Mouse (Mus musculus) forelimb bud, embryonic 11.5 days (tissue): ENCODE results near the gene Hrh2.
A peak's percentile ranks its signal among the peaks of the same experiment; 100 is the strongest.

ENCODE experiments used
- DNase-seq: peaks from one replicate; pipeline ENCODE4 v3.0.0-alpha.2; 2012; ENCODE audit warnings: low read depth, low spot score

Gene Hrh2

DNA sequence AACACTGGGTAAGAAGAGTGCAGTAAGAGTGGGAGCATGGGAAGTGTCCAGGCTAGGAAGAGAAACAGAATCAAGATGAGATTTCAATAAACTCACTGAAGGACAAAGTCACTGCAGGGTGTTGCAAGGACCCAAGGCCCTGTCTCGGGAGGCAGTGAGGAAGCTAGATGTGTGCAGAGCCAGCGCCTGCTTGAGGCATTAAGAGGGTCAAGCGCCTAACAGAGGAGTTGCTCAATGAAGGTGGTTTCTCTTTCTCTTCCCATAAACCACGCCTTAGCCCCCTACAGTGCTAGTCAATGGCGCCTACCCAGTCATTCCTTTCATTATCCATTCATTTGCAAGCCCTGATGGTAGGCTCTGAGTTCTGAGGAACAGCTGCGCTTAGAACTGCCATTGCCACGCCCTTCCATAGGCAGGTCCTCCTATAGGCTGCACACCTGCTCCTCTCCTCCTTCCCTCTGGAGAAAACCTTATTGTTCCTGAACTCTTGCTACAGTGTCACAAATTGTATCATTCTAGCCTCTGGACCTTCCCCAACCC is 23.9 kb downstream of the Hrh2 start:
- DNase-seq = no peak

DNA sequence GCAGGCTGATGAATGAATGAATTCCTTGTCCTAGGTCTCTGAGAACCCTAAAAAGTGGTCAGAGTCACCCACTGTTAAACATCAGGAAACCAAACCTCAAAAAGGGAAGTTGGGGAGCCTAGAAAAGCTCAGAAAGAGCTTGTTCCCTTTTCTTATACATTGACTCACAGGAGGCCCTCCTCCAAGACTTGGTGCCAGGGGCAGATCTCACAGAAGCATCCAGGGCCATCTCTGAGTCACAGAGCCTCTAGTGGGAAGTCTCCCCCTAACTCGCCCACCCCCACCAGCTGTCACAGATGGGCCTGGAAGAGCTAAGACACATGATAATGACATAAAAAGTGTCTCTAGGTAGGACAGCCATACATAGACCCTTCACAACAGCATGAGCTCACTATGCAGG is 26.4 kb downstream of the Hrh2 start:
- DNase-seq = no peak

DNA sequence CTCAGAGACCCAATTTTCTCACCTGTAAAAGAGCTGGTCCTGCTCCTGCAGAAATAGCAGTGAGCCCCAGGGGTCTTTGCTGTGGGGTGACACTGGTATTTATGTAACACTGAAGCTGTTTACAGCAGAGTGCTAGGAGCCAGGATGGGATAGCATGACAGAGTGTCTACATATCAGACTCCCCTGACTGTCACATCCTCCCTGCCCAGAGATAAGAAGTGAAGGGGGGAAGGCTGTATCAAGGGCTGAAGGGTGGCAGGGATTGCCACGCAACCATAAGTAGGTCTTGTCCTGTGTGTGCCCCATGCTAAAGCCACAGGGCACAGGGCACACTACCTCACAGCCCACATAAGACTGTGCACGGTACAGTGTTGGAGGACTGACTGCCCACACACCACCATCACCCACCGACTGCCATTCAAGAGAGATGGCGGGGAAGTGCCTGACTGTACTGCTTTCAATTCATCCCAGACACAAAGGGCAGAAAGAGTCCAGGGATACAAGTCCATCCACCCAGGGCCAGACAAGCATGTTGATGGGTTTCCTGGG is 29.8 kb downstream of the Hrh2 start:
- DNase-seq = no peak

DNA sequence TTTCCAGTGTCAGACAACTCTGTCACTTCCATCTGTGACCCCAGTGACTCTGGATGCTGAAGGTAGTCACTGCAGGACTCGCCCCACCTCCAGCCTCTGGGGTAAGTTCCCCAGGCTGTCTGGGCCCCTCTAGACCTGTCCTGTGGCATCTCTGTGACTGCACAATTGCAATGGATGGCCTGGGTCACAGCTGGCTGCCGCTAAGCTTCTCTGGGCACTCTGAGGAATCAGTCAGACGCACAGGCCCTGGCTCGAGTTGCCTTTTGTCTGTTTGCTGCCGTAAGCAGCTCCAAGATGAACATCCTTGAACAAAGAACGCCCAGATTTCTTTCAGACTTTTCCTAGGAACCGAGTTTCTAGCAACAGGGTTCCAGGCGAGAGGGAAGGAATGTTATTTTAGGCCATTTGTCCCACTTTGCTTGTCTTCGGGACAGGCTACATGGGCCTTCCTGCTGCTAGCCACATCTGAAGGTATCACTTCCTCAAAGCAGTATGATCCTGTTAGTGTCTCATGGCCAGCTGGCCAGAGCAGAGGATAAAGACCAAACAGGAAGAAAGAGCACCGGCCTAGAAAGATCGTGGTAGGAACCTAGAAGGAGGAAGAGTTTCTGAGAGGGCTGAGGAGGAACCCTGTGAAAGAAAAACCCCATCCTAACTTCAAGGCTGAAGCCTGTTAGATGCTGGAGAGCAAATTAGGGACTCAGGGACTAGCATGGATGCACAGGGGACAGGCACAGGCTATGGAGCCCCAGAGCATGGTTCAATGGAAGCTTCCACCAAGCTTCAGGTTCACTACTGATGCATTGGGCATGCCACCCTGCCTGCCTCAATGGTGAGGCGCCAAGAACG is 31.2 kb downstream of the Hrh2 start:
- no peak for DNase-seq

DNA sequence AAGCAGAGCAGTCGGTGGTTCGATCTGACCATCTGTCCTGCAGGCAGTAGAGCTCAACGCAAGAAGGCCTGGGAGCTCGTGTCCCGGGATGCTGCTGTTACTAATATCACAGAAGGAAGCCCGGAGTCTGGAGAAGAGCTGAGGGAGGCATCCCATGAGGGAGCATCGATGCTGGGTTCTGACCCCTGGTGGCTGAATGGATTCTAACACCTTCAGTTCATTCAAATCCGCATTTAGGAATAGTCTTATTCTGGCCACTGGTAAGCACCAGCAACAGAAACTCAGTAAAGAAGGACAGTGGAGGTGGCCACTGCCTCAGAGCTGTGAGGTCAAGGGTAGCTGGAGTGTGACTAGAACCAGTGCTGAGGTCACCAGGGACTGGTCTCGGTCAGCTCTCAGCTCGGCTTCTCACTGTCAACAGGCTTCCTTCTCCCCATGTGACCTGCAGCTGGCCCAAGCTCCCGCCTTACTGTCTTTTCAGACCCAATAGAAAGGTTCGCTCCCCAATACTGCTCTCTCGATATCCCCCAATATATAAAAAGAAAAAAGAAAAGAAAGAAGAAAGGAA is 36.1 kb downstream of the Hrh2 start:
- peak; percentile 33 for DNase-seq

DNA sequence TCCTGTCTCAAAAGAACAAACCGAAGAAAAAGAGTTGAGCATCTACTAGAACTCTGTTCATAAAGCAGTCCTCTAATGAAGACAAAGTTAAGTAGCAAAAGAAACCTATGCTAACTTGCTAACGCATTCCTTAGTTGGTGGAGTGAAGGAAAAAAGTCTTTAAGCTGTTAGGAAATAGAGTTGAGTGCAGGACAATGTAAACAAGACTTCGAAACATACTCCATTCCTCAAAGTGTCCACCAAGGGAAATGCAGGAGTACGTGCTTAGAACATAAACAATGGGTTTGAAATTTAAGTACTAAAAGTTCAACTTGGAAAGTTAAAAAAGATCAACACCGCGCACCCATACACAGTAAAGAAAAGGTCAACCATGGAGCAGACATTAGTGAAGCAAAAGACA is 38.2 kb downstream of the Hrh2 start:
- DNase-seq = no peak

DNA sequence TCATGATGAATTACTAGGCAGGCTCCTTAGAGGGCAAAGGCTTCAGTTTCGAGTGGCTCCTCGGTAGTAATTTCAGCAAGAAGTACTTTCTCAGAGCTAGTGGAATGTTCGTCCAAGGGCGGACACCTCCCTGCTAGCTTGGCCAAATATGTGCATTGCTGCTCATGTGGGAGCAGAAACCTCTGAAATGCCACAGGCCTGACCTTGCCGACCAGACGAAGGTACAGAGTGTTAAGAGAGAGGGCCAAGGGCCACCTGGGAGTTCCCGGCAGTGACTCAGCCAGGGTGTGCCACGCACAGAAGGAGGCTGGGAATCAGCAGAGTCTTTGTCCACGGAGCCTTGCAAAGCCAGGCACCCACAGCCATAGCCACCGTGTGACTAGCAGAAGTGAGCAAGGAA is 39.9 kb downstream of the Hrh2 start:
- DNase-seq = no peak

DNA sequence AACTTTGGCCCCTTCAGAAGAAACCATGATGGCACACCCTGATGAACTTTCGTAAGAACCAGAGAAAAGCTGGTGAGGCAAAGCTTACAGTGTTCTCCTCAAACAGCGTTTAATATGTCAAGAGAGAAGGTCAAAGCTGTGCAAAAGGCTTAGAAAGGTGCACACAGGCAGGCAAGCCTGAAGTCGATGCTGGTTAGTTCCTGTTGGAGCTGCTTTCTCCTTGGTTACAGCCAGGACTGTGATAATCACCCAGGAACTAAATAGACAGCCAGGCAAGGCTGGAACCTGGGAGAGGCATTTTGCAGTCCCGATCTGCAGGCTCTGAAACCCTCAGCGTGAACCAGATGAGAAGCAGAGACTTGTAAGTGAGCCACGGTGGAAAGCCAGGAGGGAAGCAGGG is 45.6 kb downstream of the Hrh2 start:
- no peak for DNase-seq

DNA sequence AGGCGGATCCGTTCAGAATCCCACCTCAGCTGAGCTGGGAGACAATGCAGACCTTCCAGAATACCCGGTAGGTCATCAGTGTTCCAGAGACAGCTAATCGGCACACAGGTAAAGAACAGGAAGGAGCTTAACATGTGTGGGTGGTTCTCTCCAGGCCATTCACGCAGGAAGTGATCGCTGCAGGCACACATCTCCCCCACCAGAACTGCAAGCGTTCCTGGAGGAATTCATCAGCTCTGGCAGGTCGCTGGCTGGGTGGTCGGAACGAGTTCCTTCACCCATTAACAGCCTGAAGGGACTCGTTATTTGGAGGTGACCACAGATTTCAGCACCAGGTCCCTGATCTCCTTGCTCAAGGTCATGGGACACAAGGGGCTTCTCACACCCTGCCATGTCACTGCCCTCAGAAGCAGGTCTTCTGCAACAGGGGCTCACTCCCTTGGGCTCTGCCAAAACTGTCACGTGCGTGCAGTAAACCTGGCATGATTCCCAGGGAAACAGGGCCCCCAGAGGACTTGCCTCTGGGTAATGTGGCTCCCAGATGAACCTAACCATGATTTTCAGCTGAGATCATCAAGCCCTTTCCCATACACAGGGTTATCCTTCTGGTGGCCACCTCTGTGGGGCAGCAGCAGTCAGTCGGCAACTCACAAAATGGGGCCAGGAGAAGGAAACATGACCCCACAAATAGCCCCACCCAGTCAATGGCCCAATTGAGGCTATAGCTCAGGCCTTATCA is 46.8 kb downstream of the Hrh2 start:
- DNase-seq = no peak

DNA sequence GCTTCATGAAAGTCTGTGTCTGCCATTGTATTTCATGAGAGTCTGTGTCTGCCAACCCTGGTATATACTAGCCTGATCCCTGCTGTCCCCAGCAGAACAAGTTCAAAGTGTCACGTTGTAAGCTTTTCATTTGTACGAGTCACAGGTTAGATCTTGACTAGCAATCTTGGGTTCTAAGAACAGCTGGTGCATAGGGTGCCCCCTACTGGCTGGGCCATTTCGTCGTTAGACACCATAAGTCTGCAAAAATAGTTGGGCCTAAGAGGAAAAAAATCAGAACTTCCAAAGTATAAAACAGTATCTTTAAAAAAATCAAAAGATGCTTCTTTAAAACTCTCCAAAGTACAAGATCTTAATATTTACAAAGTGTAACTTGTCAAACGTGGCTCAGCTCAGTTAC is 50.5 kb downstream of the Hrh2 start:
- DNase-seq = no peak

DNA sequence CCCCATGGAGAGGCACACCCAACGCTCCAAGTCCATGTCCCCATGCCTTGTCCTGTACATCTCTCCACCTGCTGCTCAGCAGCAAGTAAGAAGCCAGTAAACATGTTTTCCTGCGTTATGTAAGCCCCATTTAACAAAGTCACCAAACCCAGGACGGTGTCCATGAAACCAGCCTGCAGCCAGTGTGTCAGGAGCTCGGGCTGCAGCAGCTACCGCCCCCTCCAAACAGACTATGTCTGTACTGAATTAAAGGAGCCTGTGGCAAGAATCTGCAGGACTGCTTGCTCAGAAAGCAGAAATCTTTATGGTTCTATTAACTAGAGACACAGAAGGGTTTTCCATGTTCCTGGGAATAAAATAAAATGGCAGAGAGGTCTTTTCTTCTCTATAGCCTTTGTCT is 53.3 kb downstream of the Hrh2 start:
- DNase-seq = no peak

DNA sequence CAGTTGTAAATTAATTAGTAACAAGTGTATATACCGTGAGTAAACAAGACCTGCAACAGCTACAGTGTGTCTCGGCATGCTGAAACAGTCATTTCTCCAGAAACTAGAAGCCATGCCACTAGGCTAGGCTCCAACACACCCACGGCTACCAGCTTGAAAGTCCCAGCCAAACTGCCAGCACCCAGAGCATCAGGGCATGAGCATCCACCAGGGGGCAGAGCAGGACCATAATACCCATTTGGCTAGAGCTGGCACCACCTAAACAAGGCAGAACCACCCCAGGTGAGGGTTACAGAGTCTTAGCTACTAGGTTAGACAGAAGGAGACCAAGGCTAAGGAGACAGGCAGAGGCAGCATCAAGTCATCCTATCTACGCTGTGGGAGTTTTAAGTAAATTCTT is 55.6 kb downstream of the Hrh2 start:
- DNase-seq = peak; percentile 82

DNA sequence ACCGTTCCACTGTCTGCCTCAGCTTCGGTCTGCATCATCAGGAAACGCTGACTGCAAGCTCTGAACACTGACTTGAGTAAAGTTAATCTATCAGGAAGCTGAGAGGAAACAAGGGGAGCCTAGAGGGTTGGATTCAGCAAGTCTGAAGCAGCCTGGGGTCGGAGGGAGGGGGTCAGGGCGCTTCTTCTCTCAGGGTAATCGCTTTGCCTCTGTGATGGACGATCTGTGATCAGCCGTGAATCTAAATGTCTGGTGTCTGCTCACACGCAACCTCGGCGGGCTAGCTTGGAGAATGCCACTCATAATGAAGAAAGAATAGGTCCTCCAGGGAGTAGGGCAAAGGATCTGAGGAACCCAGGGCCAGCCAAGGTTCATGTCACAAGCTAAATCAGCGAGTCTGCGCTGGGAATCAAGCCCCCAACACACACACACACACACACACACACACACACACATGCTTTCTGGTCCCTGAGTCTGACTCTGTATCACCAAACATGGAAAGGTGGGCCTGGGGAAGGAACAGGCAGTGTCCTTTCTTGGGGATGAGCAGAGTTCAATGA is 56.6 kb downstream of the Hrh2 start:
- DNase-seq = no peak

DNA sequence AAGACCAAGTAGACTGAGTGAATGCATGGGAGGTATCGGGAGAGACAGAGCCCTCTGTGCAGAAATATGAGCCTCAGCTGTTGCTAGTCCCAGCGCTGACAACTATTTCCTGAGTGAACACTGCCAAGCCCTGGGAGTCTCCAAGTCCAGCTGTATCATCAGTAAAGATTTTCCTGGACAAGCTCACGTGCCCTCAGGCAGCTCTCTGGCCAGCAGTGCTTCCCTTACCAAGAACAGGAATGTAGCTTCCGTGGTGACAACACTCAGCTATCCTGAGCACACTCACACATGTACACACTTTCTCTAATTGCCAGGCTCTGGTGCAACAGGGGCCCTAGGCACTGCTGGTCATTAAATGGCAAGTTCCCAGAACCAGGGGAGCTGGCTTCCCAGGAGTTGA is 57.1 kb downstream of the Hrh2 start:
- DNase-seq = peak; percentile 39

DNA sequence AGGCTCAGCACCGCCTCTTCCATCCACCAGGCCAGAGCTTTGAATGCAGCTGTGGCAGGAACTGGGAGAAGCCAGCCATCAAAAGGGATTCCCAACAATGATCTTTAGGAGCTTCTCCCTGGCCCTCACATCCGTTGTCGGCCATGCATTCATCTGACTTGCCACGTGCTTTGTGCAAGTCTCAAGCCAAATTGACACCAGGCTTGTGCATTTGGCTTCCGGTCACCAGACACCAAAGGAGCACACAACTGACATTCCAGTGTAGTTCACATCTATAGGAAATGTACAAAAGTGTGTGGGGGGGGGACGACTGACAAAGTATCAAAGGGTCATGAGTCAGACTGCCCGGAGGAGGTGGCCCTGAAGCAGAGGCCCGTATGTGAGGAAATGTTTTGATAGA is 58.4 kb downstream of the Hrh2 start:
- no peak for DNase-seq

DNA sequence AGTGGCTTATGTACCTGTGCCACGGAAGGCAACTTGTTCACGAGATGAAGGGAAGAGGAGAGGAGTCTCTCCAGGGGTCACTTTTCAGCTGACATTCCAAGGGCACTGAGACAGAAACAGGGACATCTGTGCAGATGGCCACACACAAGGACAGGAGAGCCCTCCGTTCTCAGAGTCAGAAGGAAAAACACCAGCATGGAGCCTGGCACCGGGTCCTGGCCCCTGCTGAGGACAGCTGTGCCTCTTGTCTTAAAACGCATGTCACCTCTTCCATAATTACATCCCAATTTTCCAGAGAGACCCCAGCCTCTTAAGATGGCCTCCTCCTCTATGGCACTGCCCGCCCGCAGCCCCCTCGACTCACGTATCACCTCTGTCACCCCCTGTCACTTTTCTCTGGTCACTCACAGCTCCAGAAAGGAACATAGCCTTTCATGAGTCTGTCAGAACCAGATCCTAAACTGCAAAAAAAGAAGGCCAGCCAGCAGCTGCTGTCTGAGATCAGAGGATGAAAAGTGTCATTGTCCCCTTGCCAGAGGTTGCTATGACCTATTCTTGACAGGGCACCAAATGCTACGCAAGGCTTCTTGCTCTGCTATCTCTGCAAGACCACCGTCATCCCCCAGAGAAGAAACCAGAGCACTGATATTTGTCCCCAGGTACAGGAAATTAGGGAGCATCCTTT is 59.8 kb downstream of the Hrh2 start:
- no peak for DNase-seq

DNA sequence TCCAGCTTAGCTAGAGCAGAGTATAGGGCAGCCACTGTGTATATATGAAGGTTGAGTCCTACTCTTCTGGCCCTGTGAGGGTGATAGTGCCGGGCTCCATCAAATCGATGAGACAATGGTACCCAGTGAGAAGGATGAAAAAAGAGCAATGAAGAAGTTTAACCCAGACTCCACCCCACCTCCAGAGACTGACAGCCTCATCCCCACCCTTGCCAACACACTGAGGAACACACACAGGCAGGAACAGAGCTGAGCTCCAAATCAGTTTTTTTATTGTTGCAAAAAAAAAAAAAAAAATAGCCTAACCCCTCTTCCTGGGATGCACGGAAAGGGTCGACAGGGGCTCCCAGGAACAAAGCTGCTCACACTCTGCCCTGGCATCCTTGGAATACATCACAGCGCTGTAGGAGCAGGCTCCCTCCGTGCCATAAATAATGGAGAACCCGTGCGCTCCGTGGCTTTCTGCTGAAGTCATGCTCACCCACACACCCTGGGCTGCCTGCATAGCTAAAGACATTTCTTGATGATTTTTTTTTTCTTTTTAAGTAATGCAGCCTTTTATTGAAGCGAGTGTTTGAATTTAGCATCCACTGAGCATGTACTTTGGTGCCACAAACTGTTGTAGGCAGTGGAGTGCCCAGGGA is 65.8 kb downstream of the Hrh2 start:
- DNase-seq = no peak

DNA sequence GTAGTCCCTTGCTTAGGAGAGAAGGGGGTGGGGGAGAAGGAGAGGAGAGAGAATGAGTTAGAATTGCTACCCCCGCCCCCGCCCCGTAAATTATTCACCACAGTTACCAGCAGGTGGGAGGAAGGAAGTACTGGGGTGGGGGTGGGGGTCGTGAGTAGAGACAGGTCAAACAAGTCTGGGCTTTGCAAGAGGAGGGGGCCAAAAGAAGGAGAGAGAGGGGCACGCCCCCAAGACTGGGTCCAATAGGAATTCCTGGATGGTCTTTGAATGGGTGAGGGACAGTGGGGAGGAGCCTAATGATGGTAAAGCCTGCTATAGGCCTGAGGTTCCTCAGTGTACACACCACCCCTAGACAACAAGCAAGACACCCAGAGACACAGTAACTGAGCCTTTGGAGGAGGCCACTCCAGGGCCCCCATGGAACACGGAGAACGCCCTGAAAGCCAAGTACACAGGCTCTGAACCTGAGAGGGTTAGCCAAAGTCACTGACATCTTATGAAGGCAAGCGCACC is 66.4 kb downstream of the Hrh2 start:
- DNase-seq = no peak

DNA sequence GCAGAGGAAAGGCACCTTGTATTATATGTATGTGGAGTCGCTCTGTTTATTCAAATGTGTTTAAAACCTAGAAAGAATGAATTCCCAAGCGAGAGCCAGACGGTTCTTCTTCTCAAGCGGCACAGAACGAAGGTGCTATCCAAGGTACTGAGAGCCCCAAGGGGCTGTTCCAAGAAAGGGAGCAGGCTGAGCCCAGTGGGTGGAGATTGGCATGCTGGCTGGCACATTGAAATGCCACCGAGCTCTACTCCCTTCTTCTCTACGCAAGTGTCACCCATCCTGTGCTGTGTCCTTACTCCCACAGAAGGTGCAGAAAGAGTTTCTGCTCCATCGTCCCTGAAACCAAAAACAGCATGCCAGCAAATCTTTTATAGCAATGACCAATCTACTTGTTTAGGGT is 68.4 kb downstream of the Hrh2 start:
- peak; percentile 26 for DNase-seq

DNA sequence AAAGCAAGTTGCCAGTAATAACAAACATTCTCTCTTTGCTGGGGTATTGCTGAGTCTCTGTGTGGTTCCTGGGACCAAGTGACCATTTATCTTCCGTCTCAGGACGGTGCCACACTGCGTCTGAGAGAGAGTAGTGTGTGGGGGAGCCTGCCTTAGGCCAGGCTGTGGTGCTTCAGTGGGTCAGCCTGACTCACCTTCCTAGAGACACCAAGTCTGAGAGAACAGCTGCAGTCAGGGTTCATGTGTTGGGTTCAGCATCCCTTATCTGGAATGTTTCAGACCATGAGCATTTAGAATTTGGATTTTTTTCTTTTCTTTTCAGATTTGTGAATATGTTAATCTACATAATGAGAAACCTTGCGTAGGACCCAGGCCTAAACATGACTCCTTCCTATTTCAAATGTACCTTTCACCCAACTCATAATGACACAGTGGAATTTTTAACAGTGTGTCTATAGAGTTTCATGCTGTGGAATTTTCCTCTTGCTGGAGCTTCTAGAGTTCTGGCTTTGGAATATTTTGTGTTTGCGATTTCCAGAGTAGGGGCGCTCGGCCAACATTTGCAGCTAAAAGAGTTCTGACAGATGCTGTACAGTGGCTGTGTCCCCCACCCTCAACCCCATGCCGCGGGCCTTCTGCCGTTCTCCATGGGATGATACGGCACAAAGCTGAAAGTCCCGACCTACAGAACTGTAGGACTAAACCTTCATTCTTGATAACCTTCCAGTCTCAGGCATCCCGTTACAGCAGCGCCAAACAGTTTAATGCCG is 71.0 kb downstream of the Hrh2 start:
- DNase-seq = no peak
